Mouse (Mus musculus) heart, adult 11 months (tissue): ENCODE results near the gene Dqx1.

ENCODE experiments used
- DNase-seq: peaks from one replicate; pipeline ENCODE4 v3.0.0; 2022

The Dqx1 gene

DNA sequence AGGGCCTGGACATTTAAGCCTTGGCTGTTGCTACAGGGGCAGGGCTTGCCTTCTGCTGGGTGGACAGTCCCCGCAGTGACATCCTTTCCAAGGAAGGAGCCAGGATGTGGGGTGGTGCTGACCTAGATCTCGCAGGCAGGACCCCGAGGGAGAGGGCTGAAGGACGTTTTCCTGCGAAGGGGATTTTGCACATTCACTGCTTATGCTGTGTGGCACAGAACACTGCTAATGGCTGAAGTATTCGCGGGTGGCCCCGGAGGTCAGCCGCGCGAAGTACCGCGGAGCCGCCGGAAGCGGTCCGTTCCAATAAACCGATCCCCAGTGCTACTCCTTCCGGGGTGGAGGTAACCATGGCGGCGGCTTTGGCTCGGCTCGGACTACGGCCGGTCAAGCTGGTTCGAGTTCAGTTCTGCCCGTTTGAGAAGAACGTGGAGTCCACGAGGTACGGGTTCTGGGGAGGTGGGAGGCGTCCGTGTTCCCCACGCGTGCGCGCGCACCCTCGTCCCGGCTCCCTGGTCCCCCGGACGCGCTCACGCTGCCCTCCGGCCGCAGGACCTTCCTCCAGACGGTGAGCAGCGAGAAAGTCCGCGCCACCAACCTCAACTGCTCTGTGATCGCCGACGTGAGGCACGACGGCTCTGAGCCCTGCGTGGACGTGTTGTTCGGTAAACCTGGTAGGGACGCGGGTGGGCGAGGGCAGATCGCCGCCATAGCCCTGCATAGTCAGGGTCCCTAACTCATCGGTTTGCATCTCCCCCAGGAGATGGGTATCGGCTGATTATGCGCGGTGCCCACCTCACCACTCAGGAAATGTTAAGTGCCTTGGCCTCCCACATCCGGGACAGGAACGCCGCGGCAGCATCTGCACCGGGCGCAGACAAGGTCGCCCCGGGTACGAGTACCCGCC is 51.4 kb downstream of the Dqx1 start, which contains the start of gene Mrpl53:
Gene Mrpl53, plus strand, starts transcription at position 279 of the 907 bp plus-strand sequence.
- DNase-seq = peak; percentile 98

- no peak for DNase-seq
Observed at GRCm38 (mm10) chr6:83111510-83112136, 54.0 kb downstream of the Dqx1 start.

DNA sequence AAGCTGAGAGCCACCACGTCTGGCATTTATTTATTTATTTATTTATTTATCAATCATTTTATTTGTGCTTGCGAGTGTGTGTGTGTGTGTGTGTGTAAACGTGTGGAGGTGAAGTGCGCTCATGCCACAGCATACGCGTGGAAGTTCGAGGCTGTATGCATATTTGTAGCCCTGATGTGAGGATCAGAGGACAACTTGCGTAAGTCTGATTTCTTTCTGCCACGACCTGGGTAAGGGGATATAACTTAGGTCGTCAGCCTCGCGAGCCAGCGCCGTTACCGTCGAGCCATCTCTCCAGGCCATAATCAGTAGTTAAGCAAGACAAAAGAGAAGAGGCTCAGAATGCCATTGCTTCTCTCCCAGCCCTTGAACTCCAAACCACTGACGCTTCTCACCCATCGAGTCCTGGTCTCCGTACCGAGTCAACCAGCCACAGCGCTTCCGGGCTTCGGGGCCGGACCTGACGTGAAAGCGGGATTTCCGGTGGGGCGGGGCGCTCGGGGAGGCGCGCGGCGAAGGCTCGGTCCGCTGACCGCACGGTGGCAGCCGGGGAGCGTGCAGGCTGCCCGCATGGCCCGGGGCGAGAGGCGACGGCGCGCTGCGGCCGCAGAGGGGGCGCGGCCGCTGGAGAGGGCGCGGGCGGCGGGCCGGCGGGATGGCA is 57.5 kb downstream of the Dqx1 start, which contains the start of gene Mogs:
Gene Mogs, plus strand, starts transcription at position 486 of the 661 bp plus-strand sequence.
- DNase-seq = peak; percentile 99

GRCm38 (mm10) chr6:83115682-83116372 is 58.2 kb downstream of the Dqx1 start:
- DNase-seq = peak; percentile 94

DNA sequence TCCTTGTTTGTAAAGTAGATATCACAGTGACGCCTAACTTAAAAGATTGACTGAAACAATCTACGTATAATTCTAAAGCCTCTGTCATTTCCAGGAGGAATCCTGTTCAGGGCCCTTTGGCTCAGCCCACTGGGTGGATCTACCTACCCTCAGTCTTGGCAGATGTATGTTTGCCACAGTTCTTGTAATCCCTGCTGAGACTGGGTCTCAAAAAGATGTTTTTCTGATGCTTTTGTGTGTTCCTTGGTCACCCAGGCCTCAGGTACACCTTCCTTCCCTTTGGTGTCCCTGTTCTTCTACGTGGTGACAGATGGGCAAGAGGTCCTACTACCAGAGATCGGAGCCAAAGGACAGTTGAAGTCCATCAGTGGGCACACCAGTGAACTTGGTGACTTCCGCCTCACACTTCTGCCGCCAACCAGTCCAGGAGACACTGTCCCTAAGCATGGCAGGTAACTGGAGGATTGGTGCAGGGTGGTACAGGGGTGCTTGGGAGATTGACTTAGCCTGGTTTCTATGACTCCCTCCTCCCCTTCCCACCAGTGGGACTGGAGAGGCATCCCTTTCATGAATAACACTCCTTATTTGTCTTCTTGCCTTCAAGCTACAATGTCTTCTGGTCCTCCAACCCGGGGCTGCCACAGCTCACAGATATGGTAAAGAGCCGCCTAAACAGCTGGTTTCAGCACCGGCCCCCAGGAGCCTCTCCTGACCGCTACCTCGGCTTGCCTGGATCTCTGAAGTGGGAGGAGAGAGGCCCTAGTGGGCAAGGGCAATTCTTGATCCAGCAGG is 58.9 kb downstream of the Dqx1 start:
- DNase-seq = peak; percentile 90
